Mouse (Mus musculus): ENCODE data around the gene Pou4f2.

GRCm38 (mm10) chr8:78456441-78456840, 20.0 kb upstream of the Pou4f2 start:
- no peak for TF ChIP-seq CTCF (IDR thresholded peaks at IDR 0.05; ENCODE audit: extremely low read depth, insufficient read depth, low read length)
- TF ChIP-seq POLR2A (IDR thresholded peaks at IDR 0.05; ENCODE audit: extremely low read depth, insufficient read depth, low read length): no peak

Data from cortical plate, adult 2 months (tissue).